Mouse (Mus musculus) CD4-positive, CD25-positive, alpha-beta regulatory T cell, adult 9 weeks (primary cell): ENCODE data around the gene Pafah1b2. TPM values are rescaled to one million over a fixed set of nuclear protein-coding genes. Genes with fewer than 3 reads are reported as not detected.

Source experiments
- polyA plus RNA-seq: library from polyadenylated mRNA; unstranded; fragments of 100-300 nt; shearing (Covaris generic); gene quantifications from one replicate; pipeline ENCODE4 v1.2.1, GENCODE M21; 2017

Pafah1b2 gene
- polyA plus RNA-seq: 47.6 TPM

DNA sequence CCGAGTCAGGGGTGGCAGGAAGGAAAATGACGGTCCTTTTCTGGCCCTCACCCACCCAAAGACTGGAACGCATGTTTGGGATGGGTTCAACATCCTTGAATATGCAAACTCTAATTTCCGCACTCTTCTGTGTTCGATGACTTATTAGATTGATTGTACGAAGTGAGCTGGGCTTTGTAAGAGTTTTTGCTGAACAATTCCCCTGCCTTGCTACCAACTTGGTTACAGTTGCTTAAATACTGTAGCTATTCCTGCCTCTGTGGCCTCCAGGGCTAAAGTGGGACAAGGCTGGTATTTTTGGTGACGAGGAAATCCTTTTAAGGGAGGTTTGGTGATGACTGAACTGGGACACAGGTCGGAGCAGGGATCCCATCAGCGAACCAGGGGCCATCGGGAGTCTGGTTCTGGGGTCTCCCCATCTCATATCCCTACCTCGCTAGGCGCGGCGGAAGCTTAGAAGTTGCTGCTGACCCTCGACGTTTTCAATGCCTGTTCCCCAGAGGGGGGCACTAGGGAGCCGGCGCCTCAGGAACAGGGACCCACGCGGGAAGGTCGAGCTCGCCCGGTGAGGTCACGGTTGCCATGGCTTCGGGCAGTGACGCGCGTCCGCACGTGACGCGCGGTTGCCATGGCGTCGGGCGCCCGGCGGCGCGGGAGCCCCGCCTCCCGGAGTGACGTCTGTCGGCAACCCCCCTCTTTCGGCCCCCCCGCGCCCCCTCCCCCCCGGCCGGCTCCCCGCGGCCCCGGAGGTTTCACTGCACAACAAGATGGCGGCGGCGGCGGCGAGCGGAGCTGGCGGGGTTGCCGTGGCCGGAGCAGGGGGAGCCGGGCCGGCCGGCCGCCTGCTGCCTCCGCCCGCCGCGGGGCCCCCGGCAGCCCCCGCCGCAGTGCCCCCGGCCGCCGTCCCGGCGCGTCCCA is at the start of gene Pafah1b2, which contains the start of gene Sik3:
Pafah1b2 (minus strand) TSS at position 600 of the 918 bp plus-strand sequence.
Sik3 (plus strand) TSS at position 730 of the 918 bp plus-strand sequence.

DNA sequence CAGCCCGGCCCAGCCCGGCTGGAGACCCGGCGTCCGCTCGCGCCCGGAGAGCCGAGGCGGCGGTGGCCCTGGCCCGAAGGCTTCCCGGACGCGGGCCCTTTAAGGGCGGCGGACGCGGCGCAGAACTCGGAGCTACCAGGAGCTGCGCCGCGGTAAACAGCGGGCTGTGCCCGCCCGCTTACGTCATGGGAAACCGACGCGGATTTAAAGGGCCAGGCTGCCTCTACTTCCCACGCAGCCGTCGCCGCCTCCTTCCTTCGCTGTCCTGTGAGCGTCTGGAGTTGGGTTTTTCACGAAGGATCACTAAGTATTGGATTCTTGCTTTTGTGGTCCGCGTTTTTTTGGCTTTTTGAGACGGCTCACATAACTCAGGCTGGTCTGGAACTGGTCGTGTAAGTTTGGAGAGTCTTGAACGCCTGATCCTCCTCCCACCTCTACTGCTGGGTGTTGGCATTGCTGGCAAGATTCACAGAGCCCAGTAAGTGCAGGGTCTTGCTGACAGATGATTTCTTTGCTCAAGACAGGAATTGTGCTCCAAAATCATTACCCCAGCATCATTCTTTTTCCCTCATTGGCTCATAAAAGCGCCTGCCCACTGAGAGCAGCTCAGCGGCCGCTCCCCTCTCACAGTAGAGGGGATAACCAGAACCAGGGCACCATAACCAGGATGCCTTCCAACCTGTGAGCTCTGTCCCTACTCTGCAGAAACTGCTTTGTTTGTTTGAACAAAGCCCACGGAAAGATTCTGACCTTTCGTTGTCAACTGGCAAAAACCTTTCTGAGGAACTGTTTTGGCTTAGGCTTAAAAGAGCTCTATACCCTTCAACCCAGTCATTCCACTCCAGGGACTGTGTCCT is 57.2 kb downstream of the Pafah1b2 start, which contains the start of gene Sidt2:
Sidt2 (minus strand) TSS at position 152 of the 857 bp plus-strand sequence.

DNA sequence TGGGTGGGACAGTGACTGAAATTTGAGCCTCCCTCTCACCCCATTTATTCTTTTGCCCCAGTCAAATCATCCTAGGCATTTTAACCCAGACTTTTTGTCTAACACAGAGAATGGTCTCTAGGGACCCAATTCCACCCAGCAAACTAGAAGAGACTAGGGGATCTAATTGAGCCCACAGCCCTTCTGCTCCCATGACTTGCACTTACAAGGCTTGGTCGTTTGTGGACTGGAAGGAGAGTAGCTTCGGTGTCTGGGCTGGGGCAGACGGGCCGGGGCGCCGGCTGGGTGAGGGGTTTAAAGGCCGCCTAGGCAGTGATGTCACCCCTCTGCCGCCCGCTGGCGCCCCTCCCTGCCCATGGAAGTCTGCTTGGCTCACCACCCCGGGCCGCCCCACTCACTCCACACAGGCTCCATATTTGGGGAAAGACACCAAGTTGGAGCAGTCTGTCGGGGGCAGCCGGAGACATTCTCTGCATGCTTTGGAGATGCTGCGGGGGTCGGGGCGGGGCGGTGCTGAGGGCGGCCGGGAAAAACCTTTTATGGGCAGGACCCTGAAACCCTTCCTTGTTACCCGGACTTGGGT is 76.8 kb downstream of the Pafah1b2 start, which contains the start of gene Tagln:
Tagln (minus strand) TSS at position 431 of the 583 bp plus-strand sequence.

Other genes starting within 250 kb of the Pafah1b2 start
- 25.5 TPM for gene Cep164, start 184.0 kb downstream of the Pafah1b2 start, polyA plus RNA-seq
- 6.0 TPM for gene Bace1, start 174.1 kb downstream of the Pafah1b2 start, polyA plus RNA-seq
- gene Pcsk7, start 106.2 kb downstream of the Pafah1b2 start, polyA plus RNA-seq: 51.4 TPM
- 44.9 TPM for gene Rnf214, start 105.8 kb downstream of the Pafah1b2 start, polyA plus RNA-seq
- 2.5 TPM for gene Tagln, start 76.6 kb downstream of the Pafah1b2 start, polyA plus RNA-seq
- 43.7 TPM for gene Sidt2, start 57.4 kb downstream of the Pafah1b2 start, polyA plus RNA-seq
- 4.5 TPM for gene Sik3, start 130 bp upstream of the Pafah1b2 start, polyA plus RNA-seq
- not detected for gene Apoa1, start 215.9 kb upstream of the Pafah1b2 start, polyA plus RNA-seq
- gene Apoc3, start 222.9 kb upstream of the Pafah1b2 start, polyA plus RNA-seq: not detected
- gene Apoa4, start 228.0 kb upstream of the Pafah1b2 start, polyA plus RNA-seq: not detected